Mouse (Mus musculus) embryo, embryonic 10 days (tissue): ENCODE results near the gene Mief2.

Experiments
- DNase-seq: peaks from one replicate; pipeline ENCODE4 v3.0.0-alpha.2; 2015; ENCODE audit warnings: low spot score

The Mief2 gene

DNA sequence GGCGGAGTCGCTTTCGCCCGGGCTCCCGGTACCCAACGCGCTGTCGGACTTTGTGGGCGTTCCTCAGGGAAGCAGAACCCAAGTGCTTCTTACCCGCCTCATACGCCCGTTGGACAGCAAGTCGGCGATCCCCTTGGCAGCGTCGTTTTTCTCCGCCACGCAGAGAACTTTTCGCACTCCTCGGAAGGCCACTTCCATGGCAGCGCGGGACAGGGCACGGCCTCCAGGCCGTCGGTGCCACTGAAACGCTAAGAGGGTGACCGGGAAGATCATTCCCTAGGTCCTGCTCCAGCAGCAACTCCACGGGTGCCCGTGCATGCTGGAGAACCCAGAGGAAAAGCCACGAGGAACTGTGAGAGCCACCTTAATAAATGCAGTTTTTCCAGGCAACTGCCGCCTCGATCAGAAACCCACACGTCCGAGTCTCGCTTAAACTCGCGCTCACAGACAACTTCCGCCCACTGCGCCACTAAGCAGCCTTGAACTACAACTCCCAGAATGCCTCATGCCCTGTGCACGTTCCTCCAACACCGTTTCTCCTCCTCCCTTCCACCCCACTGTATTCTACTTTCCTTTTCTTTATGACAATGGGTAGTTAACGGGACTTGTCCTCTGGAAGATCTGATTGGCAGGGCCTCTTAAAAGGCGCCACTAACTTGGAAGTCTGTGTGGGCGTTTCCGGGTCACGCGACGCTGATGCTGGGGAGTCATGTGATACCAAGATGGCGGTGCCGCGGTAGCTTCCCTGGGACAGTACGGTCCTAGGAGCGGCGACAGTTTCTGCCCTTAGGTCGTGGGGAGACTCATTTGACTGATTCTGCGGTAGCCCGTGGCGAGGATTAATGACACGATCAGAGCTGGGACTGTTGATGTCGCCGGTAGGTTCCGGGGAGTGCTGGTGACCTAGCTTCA, 48.9 kb downstream of the Mief2 start, which contains the start of the genes Top3a and Smcr8:
Gene Top3a (minus strand): TSS at position 537 of the 912 bp plus-strand sequence.
Gene Smcr8 (plus strand): TSS at position 696 of the 912 bp plus-strand sequence.
- DNase-seq: peak; percentile 96

DNA sequence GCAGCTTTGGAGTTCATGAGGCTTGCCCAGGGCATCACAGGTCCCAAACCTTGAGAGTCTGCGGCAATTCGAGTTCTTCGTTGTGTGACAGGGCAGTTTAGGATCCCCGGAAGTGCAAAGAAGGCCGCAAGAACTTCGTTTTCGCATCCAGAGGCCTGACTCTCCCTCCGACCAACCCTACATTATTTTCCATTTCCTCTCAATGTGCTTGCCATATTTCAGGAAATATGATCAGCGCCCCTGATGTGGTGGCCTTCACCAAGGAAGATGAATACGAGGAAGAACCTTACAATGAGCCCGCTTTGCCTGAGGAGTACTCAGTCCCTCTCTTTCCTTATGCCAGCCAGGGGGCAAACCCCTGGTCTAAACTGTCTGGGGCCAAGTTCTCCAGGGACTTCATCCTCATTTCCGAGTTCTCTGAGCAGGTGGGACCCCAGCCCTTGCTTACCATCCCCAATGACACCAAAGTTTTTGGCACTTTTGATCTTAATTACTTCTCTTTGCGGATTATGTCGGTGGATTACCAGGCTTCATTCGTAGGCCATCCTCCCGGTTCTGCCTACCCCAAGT, 49.7 kb downstream of the Mief2 start:
- no peak for DNase-seq

DNA sequence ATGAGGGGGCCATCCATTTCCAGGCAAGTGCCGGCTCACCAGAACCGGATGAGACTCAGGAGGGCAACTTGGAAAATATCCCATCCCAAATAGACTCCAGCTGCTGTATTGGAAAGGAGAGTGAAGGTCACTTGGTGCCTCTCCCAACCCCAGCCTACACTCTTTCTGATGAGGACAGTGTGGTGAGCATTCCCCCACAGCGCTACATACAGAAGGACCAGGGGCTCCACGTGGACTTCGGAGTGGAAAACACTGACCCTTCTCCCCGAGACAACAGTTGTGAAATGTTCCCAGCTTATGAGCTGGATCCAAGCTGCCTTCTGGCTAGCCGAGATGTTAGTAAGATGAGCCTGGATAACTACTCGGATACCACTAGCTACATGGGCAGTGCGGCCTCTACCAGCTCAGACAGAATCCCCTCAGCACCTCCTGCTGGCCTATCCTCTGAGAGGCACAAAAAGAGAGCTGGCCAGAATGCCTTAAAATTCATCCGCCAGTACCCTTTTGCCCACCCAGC, 51.5 kb downstream of the Mief2 start:
- DNase-seq: no peak
